Mouse (Mus musculus) ES-E14 (cell line): ENCODE measurements at regions not wholly inside any gene's neighbourhood (a gene's known extent, or its start where the extent isn't known, plus 50 kb on each side); places are given as distances from the start of the nearest gene placed in this dataset.

Experiments used
- HCFC1 ChIP-seq: IDR thresholded peaks from 2 replicates; pipeline ENCODE4 v1.6.1; 2012; ENCODE audit warnings: low read length, inconsistent platforms, borderline replicate concordance; ENCODE audit not compliant: insufficient read depth
- MAFK ChIP-seq: IDR thresholded peaks from 2 replicates; pipeline ENCODE4 v1.6.1; 2014; ENCODE audit warnings: mild to moderate bottlenecking, low read depth, low read length, inconsistent platforms; ENCODE audit not compliant: insufficient read depth
- ZC3H11A ChIP-seq: IDR thresholded peaks from 2 replicates; pipeline ENCODE4 v1.6.1; 2012; ENCODE audit warnings: low read depth, mild to moderate bottlenecking, inconsistent platforms, low read length, borderline replicate concordance
- ZNF384 ChIP-seq: IDR thresholded peaks from 2 replicates; pipeline ENCODE4 v1.6.1; 2012; ENCODE audit warnings: low read depth, low read length, inconsistent platforms

DNA sequence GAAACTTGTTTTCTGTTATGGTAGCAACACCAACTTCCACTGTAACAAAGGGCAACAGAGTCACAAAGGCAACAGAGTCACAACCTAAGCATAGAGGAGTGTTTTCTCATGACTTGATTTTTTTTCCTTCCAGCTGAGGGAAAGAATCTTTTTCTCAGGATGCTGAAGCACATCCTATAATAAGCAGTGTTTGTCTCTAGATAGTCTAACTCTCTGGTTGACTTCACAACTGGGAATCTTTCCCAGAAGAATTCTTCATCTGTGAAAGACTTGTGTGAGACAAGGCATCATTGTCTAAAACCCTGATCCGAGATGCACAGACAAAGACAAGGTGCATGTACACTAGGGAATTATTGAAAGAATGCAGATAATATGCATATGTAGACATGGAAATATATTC lies 125.5 kb upstream of the Ccn2 start:
- TF ChIP-seq ZNF384, result no peak
- TF ChIP-seq ZC3H11A, result no peak
- no peak for TF ChIP-seq HCFC1
- TF ChIP-seq MAFK, result no peak
